In genomic region chr2:91027391-91028214, GRCm38 (mm10) we compare ENCODE assay signal across 10 mouse cellular contexts. TPM values are rescaled to one million over a fixed set of nuclear protein-coding genes. Genes with fewer than 3 reads are reported as not detected.
DNase-seq lines count a peak whose midpoint lies in the region; ATAC-seq and TF ChIP-seq lines count a peak whose summit lies in the region.
"Had no signal": no experiment of that assay in that cellular context is flagged by ENCODE, and none has a peak within 500 bp of the region (broad histone marks: within the 10 kb centered on the region; RNA-seq: fewer than 3 reads in every experiment).

No protein-coding gene starts in this region.

- H3K27ac ChIP-seq in kidney, adult 2 months (ENCODE audit: insufficient read depth, low read depth, low read length): no peak overlapping the region
- no peak overlapping the region for H3K27ac ChIP-seq in kidney, embryonic 14.5 days (ENCODE audit: low read depth, low read length)
- H3K27ac ChIP-seq in liver, embryonic 12.5 days: peak overlapping the region; percentile 95
- no peak overlapping the region for H3K27ac ChIP-seq in hindbrain, embryonic 10.5 days
- H3K27ac ChIP-seq: hindbrain, postnatal 0 days; limb, embryonic 12.5 days had no signal

- TF ChIP-seq CTCF in kidney, adult 2 months (conservative IDR thresholded peaks at IDR 0.05; ENCODE audit: insufficient read depth, insufficient read length, low read depth, low read length): no peak
- TF ChIP-seq CTCF in G1E (IDR thresholded peaks at IDR 0.05; ENCODE audit: low read depth, low read length): no peak

- peaks cover 4% of the 10 kb centered on the region; the same call in 1 of the 2 replicates for H3K4me1 ChIP-seq in kidney, adult 2 months (ENCODE audit: control insufficient read depth, insufficient read depth, low read length)
- no peaks in the 10 kb centered on the region for H3K4me1 ChIP-seq in kidney, embryonic 14.5 days (ENCODE audit: control insufficient read depth, insufficient read depth, low read length)
- H3K4me1 ChIP-seq in G1E (ENCODE audit: insufficient read depth, low read depth, low read length): peaks cover 70% of the 10 kb centered on the region
- H3K4me1 ChIP-seq in liver, embryonic 12.5 days: peaks cover 78% of the 10 kb centered on the region
- peaks cover 7% of the 10 kb centered on the region; the same call in 1 of the 2 replicates for H3K4me1 ChIP-seq in hindbrain, embryonic 10.5 days (replicated peaks)
- H3K4me1 ChIP-seq: limb, embryonic 12.5 days had no signal

- H3K4me2 ChIP-seq in kidney, embryonic 14.5 days (replicated peaks; ENCODE audit: low read depth, low read length): no peak overlapping the region
- H3K4me2 ChIP-seq in liver, embryonic 12.5 days: peak overlapping the region; percentile 74
- H3K4me2 ChIP-seq: limb, embryonic 12.5 days had no signal

- no peak for TF ChIP-seq POLR2A in kidney, adult 2 months (IDR thresholded peaks at IDR 0.05; ENCODE audit: low read depth, low read length)

- H3K9ac ChIP-seq in kidney, embryonic 14.5 days (ENCODE audit: low read depth, low read length): no peak overlapping the region
- H3K9ac ChIP-seq in liver, embryonic 12.5 days: peak overlapping the region; percentile 76
- H3K9ac ChIP-seq: limb, embryonic 12.5 days had no signal

- H3K9me3 ChIP-seq in kidney, embryonic 14.5 days (ENCODE audit: control insufficient read depth, low read length): no peaks in the 10 kb centered on the region
- H3K9me3 ChIP-seq in G1E (replicated peaks): no peaks in the 10 kb centered on the region
- H3K9me3 ChIP-seq in liver, embryonic 12.5 days (replicated peaks): no peaks in the 10 kb centered on the region
- H3K9me3 ChIP-seq in hindbrain, embryonic 10.5 days: no peaks in the 10 kb centered on the region
- H3K9me3 ChIP-seq: limb, embryonic 12.5 days had no signal

- ATAC-seq in kidney, embryonic 14.5 days (ENCODE audit: low FRiP score, low TSS enrichment): no peak
- peak; percentile 52; the same call in 1 of the 2 replicates for ATAC-seq in G1E (ENCODE audit: extremely low read depth, insufficient number of reproducible peaks, low FRiP score, poor library complexity, severe bottlenecking)
- ATAC-seq in liver, embryonic 12.5 days: peak; percentile 78
- ATAC-seq: hindbrain, postnatal 0 days had no signal

- H3K36me3 ChIP-seq in kidney, adult 2 months (ENCODE audit: control insufficient read depth, insufficient read depth, low read length): no peaks in the 10 kb centered on the region
- H3K36me3 ChIP-seq in kidney, embryonic 14.5 days (ENCODE audit: control insufficient read depth, insufficient read depth, low read length): no peaks in the 10 kb centered on the region
- H3K36me3 ChIP-seq in G1E (replicated peaks): peaks cover 25% of the 10 kb centered on the region
- peaks cover 29% of the 10 kb centered on the region for H3K36me3 ChIP-seq in liver, embryonic 12.5 days
- H3K36me3 ChIP-seq in hindbrain, embryonic 10.5 days: no peaks in the 10 kb centered on the region
- H3K36me3 ChIP-seq: limb, embryonic 12.5 days had no signal

- no peaks in the 10 kb centered on the region for H3K27me3 ChIP-seq in kidney, adult 2 months (replicated peaks; ENCODE audit: control insufficient read depth, insufficient read depth, low read length)
- H3K27me3 ChIP-seq in kidney, embryonic 14.5 days (ENCODE audit: control insufficient read depth, insufficient read depth, low read length): no peaks in the 10 kb centered on the region
- H3K27me3 ChIP-seq in G1E (ENCODE audit: insufficient read depth, low read length): no peaks in the 10 kb centered on the region
- no peaks in the 10 kb centered on the region for H3K27me3 ChIP-seq in liver, embryonic 12.5 days (replicated peaks)
- H3K27me3 ChIP-seq in hindbrain, embryonic 10.5 days (ENCODE audit: insufficient read depth, poor library complexity, severe bottlenecking): peaks cover 7% of the 10 kb centered on the region; the same call in 1 of the 2 replicates
- H3K27me3 ChIP-seq: limb, embryonic 12.5 days had no signal

- 74% methylated on average over 9 of the region's 9 CpGs for WGBS in kidney, adult 2 months
- 89% methylated on average over 9 of the region's 9 CpGs for WGBS in kidney, embryonic 14.5 days
- 43% methylated on average over 9 of the region's 9 CpGs for WGBS in liver, embryonic 12.5 days (ENCODE audit: insufficient replicate concordance)
- WGBS in hindbrain, embryonic 10.5 days: 82% methylated on average over 9 of the region's 9 CpGs

- DNase-seq in kidney, adult 2 months: peak; percentile 64
- DNase-seq in G1E (ENCODE audit: low spot score): no peak
- DNase-seq in c-Kit-positive CD71-positive TER-119-positive erythroid progenitor cells, embryonic 14.5 days (ENCODE audit: low spot score): peak; percentile 80
- DNase-seq in hindbrain, embryonic 10.5 days (ENCODE audit: low spot score): no peak
- DNase-seq in retina, embryonic 14.5 days (ENCODE audit: low spot score): no peak
- DNase-seq in natural killer cell, adult 2 months (ENCODE audit: low spot score in 2 of 2): no peak

- H3K4me3 ChIP-seq in kidney, adult 2 months (ENCODE audit: insufficient read depth, low read depth, low read length): no peak overlapping the region
- H3K4me3 ChIP-seq in kidney, embryonic 14.5 days (ENCODE audit: low read length): no peak overlapping the region
- peak overlapping the region; percentile 59 for H3K4me3 ChIP-seq in G1E (ENCODE audit: low read depth, low read length)
- peak overlapping the region; percentile 65 for H3K4me3 ChIP-seq in liver, embryonic 12.5 days
- no peak overlapping the region for H3K4me3 ChIP-seq in hindbrain, embryonic 10.5 days
- H3K4me3 ChIP-seq: limb, embryonic 12.5 days had no signal

RNA-seq across cellular contexts. Expression of gene Rapsn, which starts 7.8 kb away (rescaled TPM):
- 7.0 TPM in 2 replicates for polyA plus RNA-seq in kidney, adult 2 months (2012; rRNA removed)
- polyA plus RNA-seq in kidney, embryonic 14.5 days (2014; fragmentation: Nextera tagmentation; extraction: Ambion mirVana): 0.74 and 2.0 TPM in 2 replicates
- total RNA-seq in G1E (2014; fragmentation: Nextera tagmentation) (1.8 TPM in 1 of 2 replicates, not detected in the other), G1E (2017) (3.4 and 4.4 TPM in 2 replicates)
- polyA plus RNA-seq in G1E (2012): 2.3 and 3.7 TPM in 2 replicates
- 0.57 and 0.94 TPM in 2 replicates for polyA plus RNA-seq in liver, embryonic 12.5 days (2016; fragmentation: Nextera tagmentation; extraction: Ambion mirVana)
- 0.41 and 1.7 TPM in 2 replicates for polyA plus RNA-seq in hindbrain, embryonic 10.5 days (2016; fragmentation: Nextera tagmentation; extraction: Ambion mirVana)
- total RNA-seq: hindbrain, postnatal 0 days had no signal

RNA-seq across cellular contexts. Expression of gene Psmc3, which starts 26.2 kb away (rescaled TPM):
- 114 and 127 TPM in 2 replicates for polyA plus RNA-seq in kidney, adult 2 months (2012; rRNA removed)
- polyA plus RNA-seq in kidney, embryonic 14.5 days (2014; fragmentation: Nextera tagmentation; extraction: Ambion mirVana): 356 and 399 TPM in 2 replicates
- total RNA-seq in G1E (2014; fragmentation: Nextera tagmentation) (109 and 141 TPM in 2 replicates), G1E (2017) (280 and 333 TPM in 2 replicates)
- 151 and 165 TPM in 2 replicates for polyA plus RNA-seq in G1E (2012)
- polyA plus RNA-seq in liver, embryonic 12.5 days (2016; fragmentation: Nextera tagmentation; extraction: Ambion mirVana): 220 and 223 TPM in 2 replicates
- 341 and 347 TPM in 2 replicates for polyA plus RNA-seq in hindbrain, embryonic 10.5 days (2016; fragmentation: Nextera tagmentation; extraction: Ambion mirVana)

RNA-seq across cellular contexts. Expression of gene Slc39a13, which starts 42.6 kb away (rescaled TPM):
- 87.2 and 103 TPM in 2 replicates for polyA plus RNA-seq in kidney, adult 2 months (2012; rRNA removed)
- polyA plus RNA-seq in kidney, embryonic 14.5 days (2014; fragmentation: Nextera tagmentation; extraction: Ambion mirVana): 31.1 and 32.8 TPM in 2 replicates
- 23.6 and 24.9 TPM in 2 replicates for total RNA-seq in G1E (2014; fragmentation: Nextera tagmentation)
- total RNA-seq in G1E (2017): 8.6 and 12.7 TPM in 2 replicates
- 12.1 and 13.6 TPM in 2 replicates for polyA plus RNA-seq in G1E (2012)
- 15.1 and 15.3 TPM in 2 replicates for polyA plus RNA-seq in liver, embryonic 12.5 days (2016; fragmentation: Nextera tagmentation; extraction: Ambion mirVana)
- polyA plus RNA-seq in hindbrain, embryonic 10.5 days (2016; fragmentation: Nextera tagmentation; extraction: Ambion mirVana): 21.3 and 25.8 TPM in 2 replicates

RNA-seq across cellular contexts. Expression of gene Spi1, which starts 54.6 kb away (rescaled TPM):
- polyA plus RNA-seq in kidney, adult 2 months (2012; rRNA removed): 12.9 and 17.4 TPM in 2 replicates
- 2.2 and 3.7 TPM in 2 replicates for polyA plus RNA-seq in kidney, embryonic 14.5 days (2014; fragmentation: Nextera tagmentation; extraction: Ambion mirVana)
- total RNA-seq in G1E (2014; fragmentation: Nextera tagmentation) (79.8 and 99.2 TPM in 2 replicates), G1E (2017) (23.5 and 25.4 TPM in 2 replicates)
- 135 and 138 TPM in 2 replicates for polyA plus RNA-seq in G1E (2012)
- 16.8 and 18.5 TPM in 2 replicates for polyA plus RNA-seq in liver, embryonic 12.5 days (2016; fragmentation: Nextera tagmentation; extraction: Ambion mirVana)
- 4.3 TPM in 2 replicates for polyA plus RNA-seq in hindbrain, embryonic 10.5 days (2016; fragmentation: Nextera tagmentation; extraction: Ambion mirVana)

Comparison
In these comparisons a context has a peak if more than half of its experiments do, and no peak if none do; other contexts are left out.
1. DNase-seq: peak in kidney, adult 2 months (single experiment) and c-Kit-positive CD71-positive TER-119-positive erythroid progenitor cells, embryonic 14.5 days (single experiment); none in G1E (single experiment), hindbrain, embryonic 10.5 days (single experiment), retina, embryonic 14.5 days (single experiment) and natural killer cell, adult 2 months (0 of 2).
2. H3K4me3 ChIP-seq: peak in G1E (single experiment) and liver, embryonic 12.5 days (single experiment); none in kidney, adult 2 months (single experiment), kidney, embryonic 14.5 days (single experiment) and hindbrain, embryonic 10.5 days (single experiment).